Comparison of ENCODE assay signal across 7 mouse cellular contexts in genomic region chr4:131914891-131915469, GRCm38 (mm10). TPM values are rescaled to one million over a fixed set of nuclear protein-coding genes. Genes with fewer than 3 reads are reported as not detected.
DNase-seq lines count a peak whose midpoint lies in the region; ATAC-seq lines count a peak whose summit lies in the region.

No protein-coding gene starts in this region.

- ATAC-seq in embryonic facial prominence, embryonic 11.5 days (replicated peaks; ENCODE audit: insufficient number of reproducible peaks, low FRiP score, low TSS enrichment, low read depth), result no peak
- no peak; the same call in 1 of the 2 replicates for ATAC-seq in hindbrain, embryonic 16.5 days
- no peak for ATAC-seq in liver, embryonic 15.5 days (ENCODE audit: insufficient read depth)
- no peak for ATAC-seq in inflammation-experienced regulatory T-cells, adult 6 months

- WGBS in embryonic facial prominence, embryonic 11.5 days, result 1% methylated on average over 31 of the region's 31 CpGs
- 2% methylated on average over 29 of the region's 31 CpGs for WGBS in hindbrain, embryonic 16.5 days
- 5% methylated on average over 31 of the region's 31 CpGs for WGBS in liver, embryonic 15.5 days (ENCODE audit: insufficient replicate concordance)

- H3K4me2 ChIP-seq in embryonic facial prominence, embryonic 11.5 days (ENCODE audit: low read depth, low read length), result peak overlapping the region; percentile 48
- H3K4me2 ChIP-seq in hindbrain, embryonic 16.5 days (ENCODE audit: low read length), result peak overlapping the region; percentile 54
- peak overlapping the region; percentile 30 for H3K4me2 ChIP-seq in liver, embryonic 15.5 days

- peak overlapping the region; percentile 50 for H3K9ac ChIP-seq in embryonic facial prominence, embryonic 11.5 days (replicated peaks; ENCODE audit: low read length)
- H3K9ac ChIP-seq in hindbrain, embryonic 16.5 days (ENCODE audit: low read depth, low read length), result no peak overlapping the region; the same call in 1 of the 2 replicates
- no peak overlapping the region for H3K9ac ChIP-seq in liver, embryonic 15.5 days

- no peaks in the 10 kb centered on the region for H3K9me3 ChIP-seq in embryonic facial prominence, embryonic 11.5 days (replicated peaks; ENCODE audit: control insufficient read depth, low read length)
- H3K9me3 ChIP-seq in hindbrain, embryonic 16.5 days (ENCODE audit: control insufficient read depth, low read length), result no peaks in the 10 kb centered on the region
- H3K9me3 ChIP-seq in liver, embryonic 15.5 days (replicated peaks), result no peaks in the 10 kb centered on the region

- peaks cover 38% of the 10 kb centered on the region for H3K4me1 ChIP-seq in embryonic facial prominence, embryonic 11.5 days (ENCODE audit: control insufficient read depth, insufficient read depth, low read length)
- peaks cover 16% of the 10 kb centered on the region for H3K4me1 ChIP-seq in hindbrain, embryonic 16.5 days (ENCODE audit: control insufficient read depth, insufficient read depth, low read depth, low read length)
- peaks cover 42% of the 10 kb centered on the region for H3K4me1 ChIP-seq in liver, embryonic 15.5 days (replicated peaks)

- peak; percentile 22 for DNase-seq in R1 (ENCODE audit: low read depth, low spot score)
- DNase-seq in embryonic facial prominence, embryonic 11.5 days (ENCODE audit: low spot score), result peak; percentile 66
- no peak for DNase-seq in frontal cortex, adult 2 months (ENCODE audit: extremely low spot score in 1 of 2, low spot score in 1 of 2)
- DNase-seq in thymus, postnatal 36 days, result no peak

- no peak overlapping the region for H3K27ac ChIP-seq in embryonic facial prominence, embryonic 11.5 days (replicated peaks; ENCODE audit: low read depth, low read length)
- H3K27ac ChIP-seq in hindbrain, embryonic 16.5 days (ENCODE audit: low read depth, low read length), result no peak overlapping the region
- H3K27ac ChIP-seq in liver, embryonic 15.5 days (replicated peaks), result no peak overlapping the region

- no peaks in the 10 kb centered on the region for H3K36me3 ChIP-seq in embryonic facial prominence, embryonic 11.5 days (replicated peaks; ENCODE audit: control insufficient read depth, insufficient read depth, low read depth, low read length)
- H3K36me3 ChIP-seq in hindbrain, embryonic 16.5 days (ENCODE audit: control insufficient read depth, insufficient read depth, low read length), result no peaks in the 10 kb centered on the region
- no peaks in the 10 kb centered on the region for H3K36me3 ChIP-seq in liver, embryonic 15.5 days (replicated peaks)

- peak overlapping the region; percentile 24; the same call in 1 of the 2 replicates for H3K4me3 ChIP-seq in embryonic facial prominence, embryonic 11.5 days (ENCODE audit: low read depth, low read length)
- peak overlapping the region; percentile 24 for H3K4me3 ChIP-seq in hindbrain, embryonic 16.5 days (ENCODE audit: low read length)
- peak overlapping the region; percentile 17; the same call in 1 of the 2 replicates for H3K4me3 ChIP-seq in liver, embryonic 15.5 days (replicated peaks)

- peaks cover 23% of the 10 kb centered on the region for H3K27me3 ChIP-seq in embryonic facial prominence, embryonic 11.5 days (ENCODE audit: control insufficient read depth, insufficient read depth, low read length)
- peaks cover 37% of the 10 kb centered on the region for H3K27me3 ChIP-seq in hindbrain, embryonic 16.5 days (replicated peaks; ENCODE audit: control insufficient read depth, insufficient read depth, low read length)
- H3K27me3 ChIP-seq in liver, embryonic 15.5 days, result peaks cover 100% of the 10 kb centered on the region

RNA-seq across cellular contexts. Expression of gene Tmem200b, which starts 6.6 kb away (rescaled TPM):
- 3.0 and 4.4 TPM in 2 replicates for polyA plus RNA-seq in embryonic facial prominence, embryonic 11.5 days (2014; fragmentation: Nextera tagmentation; extraction: Ambion mirVana)
- polyA plus RNA-seq in hindbrain, embryonic 16.5 days (2015; fragmentation: Nextera tagmentation; extraction: Ambion mirVana), result 0.34 TPM in 1 of 2 replicates, not detected in the other
- polyA plus RNA-seq in liver, embryonic 15.5 days (2015; fragmentation: Nextera tagmentation; extraction: Ambion mirVana), result 0.26 and 0.28 TPM in 2 replicates
- 3.4 and 5.2 TPM in 2 replicates for polyA plus RNA-seq in frontal cortex, adult 2 months (2012; rRNA removed)
- polyA plus RNA-seq in inflammation-experienced regulatory T-cells, adult 6 months (2017; shearing (Covaris generic)), result not detected

RNA-seq across cellular contexts. Expression of gene Srsf4, which starts 41.6 kb away (rescaled TPM):
- 119 and 131 TPM in 2 replicates for polyA plus RNA-seq in embryonic facial prominence, embryonic 11.5 days (2014; fragmentation: Nextera tagmentation; extraction: Ambion mirVana)
- 86.6 and 94.4 TPM in 2 replicates for polyA plus RNA-seq in hindbrain, embryonic 16.5 days (2015; fragmentation: Nextera tagmentation; extraction: Ambion mirVana)
- 58.4 and 61.1 TPM in 2 replicates for polyA plus RNA-seq in liver, embryonic 15.5 days (2015; fragmentation: Nextera tagmentation; extraction: Ambion mirVana)
- 86.3 and 89.5 TPM in 2 replicates for polyA plus RNA-seq in frontal cortex, adult 2 months (2012; rRNA removed)
- 10 to 100 TPM in 2 of 3 experiments, 1 to 10 TPM in 1; 9.8 to 19.5 (median 15.4) TPM for polyA plus RNA-seq in inflammation-experienced regulatory T-cells, adult 6 months (2017; shearing (Covaris generic))

Comparison
In these comparisons a context has a peak if more than half of its experiments do, and no peak if none do; other contexts are left out.
1. DNase-seq: peak in R1 (single experiment) and embryonic facial prominence, embryonic 11.5 days (single experiment); none in frontal cortex, adult 2 months (0 of 2) and thymus, postnatal 36 days (0 of 2).
2. Peak in every context shown above with its lines, with median percentiles within 50 percentile points of each other: H3K4me2 ChIP-seq and H3K4me3 ChIP-seq.